Mouse (Mus musculus): ENCODE data around the gene Ercc2. TPM values are rescaled to one million over a fixed set of nuclear protein-coding genes. Genes with fewer than 3 reads are reported as not detected.

Ercc2 gene
- polyA plus RNA-seq, 1 experiment from 2014 or later: 19.3 TPM

DNA sequence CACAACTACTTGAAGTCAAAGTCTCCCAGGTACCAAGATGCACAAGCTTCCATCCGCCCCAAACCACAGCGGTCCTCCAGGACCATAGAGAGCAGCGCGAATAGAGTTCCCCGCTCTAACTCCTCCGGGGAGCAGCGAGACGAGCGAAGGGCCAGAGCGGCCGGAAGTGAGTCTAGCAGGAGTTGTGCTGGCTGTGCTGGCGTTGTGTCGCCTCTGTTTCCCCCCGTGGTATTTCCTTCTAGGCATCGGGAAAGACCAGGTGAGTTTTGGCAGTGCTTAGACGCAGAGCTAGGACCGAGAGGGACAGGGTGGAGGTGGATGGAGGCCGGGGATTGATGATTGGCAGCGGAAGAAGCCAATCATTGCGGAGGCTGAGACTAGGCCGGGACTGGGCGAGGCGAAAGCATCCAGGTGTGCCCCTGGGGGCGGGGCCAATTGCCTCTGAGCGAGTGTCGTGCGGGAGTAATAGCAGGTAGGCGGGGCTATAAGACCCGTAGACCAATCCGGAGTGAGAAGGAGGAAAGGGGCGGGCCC is 36.8 kb upstream of the Ercc2 start:
- Histone ChIP-seq H3K27ac (peak overlapping the region; percentile 91), H3K4me1 (peaks cover 49% of the 10 kb centered on the region), H3K27me3 (ENCODE audit: insufficient read depth, poor library complexity, severe bottlenecking) (0 out of 2 replicates have a peak, but pooled peaks cover 3% of the 10 kb centered on the region), H3K4me3 (peak overlapping the region; percentile 81), H3K9me3 (no peaks in the 10 kb centered on the region), H3K36me3 (peaks cover 25% of the 10 kb centered on the region)
- under 1% methylated on average over 31 of the region's 31 CpGs for WGBS
- DNase-seq (ENCODE audit: low spot score): peak; percentile 98

DNA sequence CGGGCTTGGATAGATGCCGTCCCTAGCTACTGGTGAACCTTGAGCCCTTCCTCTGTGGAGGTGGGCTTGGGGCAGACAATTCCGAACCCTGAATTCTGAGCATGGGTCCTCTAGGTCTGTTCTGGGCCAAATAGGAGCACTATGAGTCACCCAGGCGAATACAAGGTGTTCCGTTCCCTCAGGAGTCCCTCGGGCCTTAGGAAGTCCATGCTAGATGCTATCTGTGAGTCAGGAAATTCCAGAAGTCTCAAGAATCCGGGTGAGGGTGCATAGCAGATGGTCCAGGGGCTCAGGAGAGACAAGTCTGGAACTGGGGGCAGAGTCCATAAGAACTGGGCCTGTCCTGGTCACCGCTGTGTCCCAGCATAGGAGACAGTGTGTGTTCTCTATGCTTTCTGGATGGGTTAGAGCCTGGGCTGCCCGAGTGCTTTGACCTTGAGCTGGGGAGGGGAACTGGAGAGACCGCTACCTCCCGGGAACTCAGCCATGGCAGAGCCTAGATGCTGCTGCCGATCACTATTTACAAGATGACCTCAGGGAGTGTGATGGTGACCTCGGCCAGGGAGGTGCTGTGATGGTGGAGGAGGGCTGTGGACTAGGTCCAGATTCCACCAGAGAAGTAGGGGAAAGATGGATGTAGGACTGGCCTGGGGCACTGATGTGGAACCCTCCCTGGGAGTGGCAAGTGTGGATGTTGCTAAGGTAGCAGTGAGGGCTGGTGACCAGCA is 32.5 kb upstream of the Ercc2 start:
- 75% methylated on average over 13 of the region's 13 CpGs for WGBS
- Histone ChIP-seq H3K27ac (no peak overlapping the region), H3K27me3 (ENCODE audit: insufficient read depth, poor library complexity, severe bottlenecking) (no peaks in the 10 kb centered on the region), H3K36me3 (peaks cover 64% of the 10 kb centered on the region), H3K9me3 (no peaks in the 10 kb centered on the region), H3K4me3 (no peak overlapping the region), H3K4me1 (peaks cover 21% of the 10 kb centered on the region)
- DNase-seq (ENCODE audit: low spot score): no peak

DNA sequence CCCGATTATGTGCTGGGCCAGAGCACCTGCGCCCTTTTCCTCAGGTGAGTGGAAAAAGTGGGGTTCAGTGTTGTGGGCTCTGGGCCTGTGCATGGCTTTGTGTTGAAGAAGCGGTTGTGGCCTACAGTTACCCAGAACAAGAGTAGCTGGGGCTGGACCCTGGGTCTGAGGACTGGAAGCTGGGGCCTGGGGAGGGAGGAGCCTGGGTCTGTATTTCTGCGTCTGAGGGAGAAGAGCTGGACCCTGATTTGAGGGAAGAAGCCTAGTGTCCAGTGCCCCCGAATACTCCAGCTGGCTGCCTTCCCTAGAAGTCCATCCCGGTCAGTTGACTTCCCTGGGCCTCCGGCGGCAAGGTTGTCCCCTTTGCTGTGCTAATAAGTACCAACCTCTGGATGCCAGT is 31.6 kb upstream of the Ercc2 start:
- Histone ChIP-seq H3K4me3 (no peak overlapping the region), H3K27ac (no peak overlapping the region), H3K36me3 (peaks cover 73% of the 10 kb centered on the region), H3K9me3 (no peaks in the 10 kb centered on the region), H3K4me1 (peaks cover 16% of the 10 kb centered on the region), H3K27me3 (ENCODE audit: insufficient read depth, poor library complexity, severe bottlenecking) (no peaks in the 10 kb centered on the region)
- 90% methylated on average over 8 of the region's 8 CpGs for WGBS
- no peak for DNase-seq (ENCODE audit: low spot score)

GRCm38 (mm10) chr7:19354991-19355390 is 26.8 kb upstream of the Ercc2 start:
- Histone ChIP-seq H3K27me3 (ENCODE audit: insufficient read depth, poor library complexity, severe bottlenecking) (no peaks in the 10 kb centered on the region), H3K36me3 (peaks cover 74% of the 10 kb centered on the region), H3K4me1 (peaks cover 18% of the 10 kb centered on the region), H3K27ac (no peak overlapping the region), H3K9me3 (no peaks in the 10 kb centered on the region), H3K4me3 (no peak overlapping the region)
- WGBS: 86% methylated on average over 5 of the region's 5 CpGs
- DNase-seq (ENCODE audit: low spot score): no peak

DNA sequence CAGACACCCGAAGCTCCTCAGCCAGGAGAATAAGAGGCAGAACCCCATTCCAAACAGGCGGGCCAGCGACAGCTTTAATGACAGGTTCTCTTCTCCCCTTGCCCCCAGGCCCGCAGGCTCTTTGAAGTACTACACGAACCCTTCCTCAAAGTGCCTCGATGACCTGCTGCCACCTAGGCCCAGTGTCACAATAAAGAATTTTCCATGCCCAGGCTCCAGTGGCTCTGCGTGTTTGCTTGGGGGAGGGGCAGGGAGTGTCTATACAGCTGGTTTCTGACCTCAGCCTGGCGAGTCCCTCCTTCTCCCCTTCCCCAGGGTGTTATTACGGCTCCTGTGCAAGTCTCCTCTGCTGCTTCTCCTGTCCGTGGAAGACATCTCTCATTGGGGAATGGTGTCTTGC is 25.5 kb upstream of the Ercc2 start:
- H3K4me3 ChIP-seq: no peak overlapping the region
- no peaks in the 10 kb centered on the region for H3K27me3 ChIP-seq (ENCODE audit: insufficient read depth, poor library complexity, severe bottlenecking)
- DNase-seq (ENCODE audit: low spot score): no peak
- H3K4me1 ChIP-seq: peaks cover 30% of the 10 kb centered on the region
- no peaks in the 10 kb centered on the region for H3K9me3 ChIP-seq
- H3K36me3 ChIP-seq: peaks cover 63% of the 10 kb centered on the region
- no peak overlapping the region for H3K27ac ChIP-seq
- WGBS: 75% methylated on average over 10 of the region's 10 CpGs

- WGBS: 94% methylated on average over 25 of the region's 25 CpGs
- Histone ChIP-seq H3K27me3 (ENCODE audit: insufficient read depth, poor library complexity, severe bottlenecking) (no peaks in the 10 kb centered on the region), H3K27ac (no peak overlapping the region), H3K4me1 (peaks cover 43% of the 10 kb centered on the region), H3K36me3 (peaks cover 50% of the 10 kb centered on the region), H3K9me3 (no peaks in the 10 kb centered on the region), H3K4me3 (peak overlapping the region; percentile 73)
- DNase-seq (ENCODE audit: low spot score): no peak
Observed at GRCm38 (mm10) chr7:19357381-19358375, 24.1 kb upstream of the Ercc2 start.

DNA sequence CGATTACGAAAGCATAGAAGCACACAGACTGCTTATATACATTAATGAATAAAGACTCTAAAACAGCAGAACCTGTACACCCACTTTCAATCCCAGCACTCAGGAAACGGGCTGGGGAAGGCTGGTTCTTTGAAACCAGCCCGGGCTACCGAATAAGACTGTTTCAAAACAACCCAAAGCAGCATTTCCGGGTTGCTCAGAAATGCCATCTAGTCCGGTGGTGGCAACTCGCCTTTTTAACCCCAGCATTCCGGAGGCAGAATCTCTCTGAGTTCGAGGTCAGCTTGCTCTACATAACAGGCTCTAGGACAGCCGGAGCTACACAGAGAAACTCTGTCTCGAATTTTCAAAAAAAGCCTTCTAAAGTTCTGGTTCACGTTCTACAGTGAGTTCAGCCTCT is 23.2 kb upstream of the Ercc2 start:
- peak overlapping the region; percentile 92 for H3K27ac ChIP-seq
- H3K36me3 ChIP-seq: peaks cover 40% of the 10 kb centered on the region
- H3K4me3 ChIP-seq: peak overlapping the region; percentile 73
- peaks cover 53% of the 10 kb centered on the region for H3K4me1 ChIP-seq
- no peaks in the 10 kb centered on the region for H3K27me3 ChIP-seq (ENCODE audit: insufficient read depth, poor library complexity, severe bottlenecking)
- H3K9me3 ChIP-seq: no peaks in the 10 kb centered on the region
- DNase-seq (ENCODE audit: low spot score): no peak
- 19% methylated on average over 13 of the region's 13 CpGs for WGBS

DNA sequence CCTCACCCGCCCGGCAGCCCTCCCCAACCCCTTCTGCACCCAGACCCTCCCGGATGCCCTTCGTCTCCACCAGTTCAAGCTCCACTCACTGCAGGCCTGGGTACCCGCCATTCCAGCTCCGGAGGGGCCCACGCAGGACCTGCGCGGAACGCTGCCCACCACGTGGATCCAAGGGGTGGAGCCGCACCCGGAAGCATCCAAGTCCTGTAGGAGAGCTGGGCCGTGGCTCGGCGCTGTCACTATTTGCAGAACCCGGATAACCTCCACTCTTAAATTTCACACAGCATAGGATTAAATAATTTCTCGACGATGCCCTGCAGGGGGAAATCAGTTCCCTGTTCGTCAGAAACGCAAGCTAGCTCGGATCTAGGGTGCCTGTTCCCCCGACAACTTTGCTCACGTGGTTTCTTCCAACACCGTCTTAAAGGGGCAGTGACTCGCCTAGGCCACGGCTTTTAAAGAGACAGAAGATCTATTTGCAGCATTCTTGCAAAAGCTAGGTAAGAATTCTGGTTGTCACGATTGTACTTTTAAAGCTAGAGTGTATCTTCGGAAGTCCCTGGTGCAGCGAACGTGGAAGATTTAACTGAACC is 22.4 kb upstream of the Ercc2 start, which contains the start of the genes Cd3eap and Ppp1r13l:
Gene Cd3eap (minus strand): TSS at position 185 of the 593 bp plus-strand sequence.
Gene Ppp1r13l (plus strand): TSS at position 451 of the 593 bp plus-strand sequence.
- peak; percentile 94 for DNase-seq (ENCODE audit: low spot score)
- Histone ChIP-seq H3K27me3 (ENCODE audit: insufficient read depth, poor library complexity, severe bottlenecking) (no peaks in the 10 kb centered on the region), H3K4me3 (peak within 1 kb of the TSS; percentile 73), H3K4me1 (peaks cover 59% of the 10 kb centered on the region), H3K9me3 (no peaks in the 10 kb centered on the region), H3K27ac (peak within 1 kb of the TSS; percentile 92), H3K36me3 (peaks cover 34% of the 10 kb centered on the region)
- WGBS: under 1% methylated on average over 31 of the region's 31 CpGs

GRCm38 (mm10) chr7:19359892-19360641 is 21.7 kb upstream of the Ercc2 start:
- H3K36me3 ChIP-seq: peaks cover 27% of the 10 kb centered on the region
- under 1% methylated on average over 45 of the region's 45 CpGs for WGBS
- no peaks in the 10 kb centered on the region for H3K9me3 ChIP-seq
- peak; percentile 89 for DNase-seq (ENCODE audit: low spot score)
- H3K4me3 ChIP-seq: peak overlapping the region; percentile 73
- H3K27me3 ChIP-seq (ENCODE audit: insufficient read depth, poor library complexity, severe bottlenecking): no peaks in the 10 kb centered on the region
- peaks cover 59% of the 10 kb centered on the region for H3K4me1 ChIP-seq
- H3K27ac ChIP-seq: peak overlapping the region; percentile 92

- Histone ChIP-seq H3K4me1 (peaks cover 59% of the 10 kb centered on the region), H3K9me3 (no peaks in the 10 kb centered on the region), H3K27me3 (ENCODE audit: insufficient read depth, poor library complexity, severe bottlenecking) (no peaks in the 10 kb centered on the region), H3K27ac (peak overlapping the region; percentile 92), H3K36me3 (peaks cover 23% of the 10 kb centered on the region), H3K4me3 (peak overlapping the region; percentile 73)
- under 1% methylated on average over 27 of the region's 27 CpGs for WGBS
- DNase-seq (ENCODE audit: low spot score): peak; percentile 98
Observed at GRCm38 (mm10) chr7:19360944-19361343, 20.9 kb upstream of the Ercc2 start.

GRCm38 (mm10) chr7:19361720-19362119 is 20.1 kb upstream of the Ercc2 start:
- Histone ChIP-seq H3K27me3 (ENCODE audit: insufficient read depth, poor library complexity, severe bottlenecking) (no peaks in the 10 kb centered on the region), H3K4me1 (peaks cover 59% of the 10 kb centered on the region), H3K4me3 (peak overlapping the region; percentile 73), H3K36me3 (peaks cover 16% of the 10 kb centered on the region), H3K9me3 (no peaks in the 10 kb centered on the region), H3K27ac (peak overlapping the region; percentile 92)
- 9% methylated on average over 16 of the region's 16 CpGs for whole genome bisulfite sequencing
- peak; percentile 91 for DNase-seq (ENCODE audit: low spot score)

- Histone ChIP-seq H3K9me3 (no peaks in the 10 kb centered on the region), H3K27me3 (ENCODE audit: insufficient read depth, poor library complexity, severe bottlenecking) (no peaks in the 10 kb centered on the region), H3K4me1 (peaks cover 59% of the 10 kb centered on the region), H3K27ac (peak overlapping the region; percentile 92), H3K36me3 (peaks cover 13% of the 10 kb centered on the region), H3K4me3 (peak overlapping the region; percentile 73)
- 25% methylated on average over 4 of the region's 4 CpGs for WGBS
- DNase-seq (ENCODE audit: low spot score): peak; percentile 88
Observed at GRCm38 (mm10) chr7:19362276-19362675, 19.5 kb upstream of the Ercc2 start.

Measured in heart, embryonic 10.5 days (tissue).